Mouse (Mus musculus): ENCODE data around the gene Uqcc2. TPM values are rescaled to one million over a fixed set of nuclear protein-coding genes. Genes with fewer than 3 reads are reported as not detected.

The Uqcc2 gene
- total RNA-seq, 2 experiments from 2014 or later: 152 to 168 TPM

GRCm38 (mm10) chr17:27155752-27156151 is 22.0 kb upstream of the Uqcc2 start:
- no peak for DNase-seq (ENCODE audit: low spot score in 2 of 2)

GRCm38 (mm10) chr17:27154881-27155280 is 21.2 kb upstream of the Uqcc2 start:
- no peak for DNase-seq (ENCODE audit: low spot score in 2 of 2)

GRCm38 (mm10) chr17:27154256-27154655 is 20.5 kb upstream of the Uqcc2 start:
- peak in 1 of 2 experiments; percentile 33 for DNase-seq (ENCODE audit: low spot score in 2 of 2)

GRCm38 (mm10) chr17:27153773-27154193 is 20.1 kb upstream of the Uqcc2 start:
- DNase-seq (ENCODE audit: low spot score in 2 of 2): peak in 1 of 2 experiments; percentile 21

- DNase-seq (ENCODE audit: low spot score in 2 of 2): no peak
These were observed 19.4 kb upstream of the Uqcc2 start for GRCm38 (mm10) chr17:27152976-27153723.

GRCm38 (mm10) chr17:27151411-27151810 is 17.7 kb upstream of the Uqcc2 start:
- no peak for DNase-seq (ENCODE audit: low spot score in 2 of 2)

- no peak for DNase-seq (ENCODE audit: low spot score in 2 of 2)
These were observed 17.2 kb upstream of the Uqcc2 start for GRCm38 (mm10) chr17:27150871-27151270.

- no peak for DNase-seq (ENCODE audit: low spot score in 2 of 2)
These were observed 12.7 kb upstream of the Uqcc2 start for GRCm38 (mm10) chr17:27146323-27146923.

- DNase-seq (ENCODE audit: low spot score in 2 of 2): no peak
These were observed 10.4 kb upstream of the Uqcc2 start for GRCm38 (mm10) chr17:27144152-27144551.

- no peak for DNase-seq (ENCODE audit: low spot score in 2 of 2)
These were observed 8.3 kb upstream of the Uqcc2 start for GRCm38 (mm10) chr17:27141971-27142450.

- DNase-seq (ENCODE audit: low spot score in 2 of 2): no peak
These were observed 6.5 kb upstream of the Uqcc2 start for GRCm38 (mm10) chr17:27140262-27140661.

- DNase-seq (ENCODE audit: low spot score in 2 of 2): no peak
These were observed 5.6 kb upstream of the Uqcc2 start for GRCm38 (mm10) chr17:27139304-27139703.

GRCm38 (mm10) chr17:27138396-27138795 is 4.7 kb upstream of the Uqcc2 start:
- no peak for DNase-seq (ENCODE audit: low spot score in 2 of 2)

- DNase-seq (ENCODE audit: low spot score in 2 of 2): no peak
These were observed 999 bp upstream of the Uqcc2 start for GRCm38 (mm10) chr17:27134715-27135114.

- DNase-seq (ENCODE audit: low spot score in 2 of 2): no peak
These were observed 471 bp upstream of the Uqcc2 start for GRCm38 (mm10) chr17:27134187-27134586.

GRCm38 (mm10) chr17:27132238-27132637 is 1.5 kb downstream of the Uqcc2 start:
- no peak for DNase-seq (ENCODE audit: low spot score in 2 of 2)

- no peak for DNase-seq (ENCODE audit: low spot score in 2 of 2)
These were observed 2.5 kb downstream of the Uqcc2 start for GRCm38 (mm10) chr17:27131240-27131665.

- DNase-seq (ENCODE audit: low spot score in 2 of 2): no peak
These were observed 3.5 kb downstream of the Uqcc2 start for GRCm38 (mm10) chr17:27130246-27130645.

- no peak for DNase-seq (ENCODE audit: low spot score in 2 of 2)
These were observed 3.9 kb downstream of the Uqcc2 start for GRCm38 (mm10) chr17:27129819-27130218.

GRCm38 (mm10) chr17:27129291-27129690 is 4.4 kb downstream of the Uqcc2 start:
- DNase-seq (ENCODE audit: low spot score in 2 of 2): peak in 1 of 2 experiments; percentile 62

GRCm38 (mm10) chr17:27128189-27128588 is 5.5 kb downstream of the Uqcc2 start:
- no peak for DNase-seq (ENCODE audit: low spot score in 2 of 2)

- no peak for DNase-seq (ENCODE audit: low spot score in 2 of 2)
These were observed 6.7 kb downstream of the Uqcc2 start for GRCm38 (mm10) chr17:27126974-27127373.
